Mouse (Mus musculus) neural tube, embryonic 11.5 days (tissue): ENCODE measurements around the gene Fgd4. TPM values are rescaled to one million over a fixed set of nuclear protein-coding genes. Genes with fewer than 3 reads are reported as not detected.
"Not testable (repeated sequence)": the region's sequence is repeated elsewhere in the genome, so short reads cannot be mapped to it uniquely, and the experiment has no call there.

Source experiments
- ATAC-seq: fragments of 200-750 bp; cut with Nextera tagmentation; 2 replicates; pipeline ENCODE4 v1.8.0; 2017; ENCODE audit warnings: moderate number of reproducible peaks, mild to moderate bottlenecking, moderate TSS enrichment, moderate library complexity; ENCODE audit not compliant: insufficient read depth, low FRiP score, low TSS enrichment
- DNase-seq: peaks from one replicate; pipeline ENCODE4 v3.0.0-alpha.2; 2015; ENCODE audit warnings: low spot score
- H3K27ac ChIP-seq: fragments of 300-500 bp; sonication (generic); 2 replicates; pipeline ENCODE4 v1.5.1; 2014; ENCODE audit warnings: low read depth, mild to moderate bottlenecking, low read length
- H3K27me3 ChIP-seq: fragments of 300-500 bp; sonication (generic); 2 replicates; pipeline ENCODE4 v1.6.1; 2014; ENCODE audit warnings: mild to moderate bottlenecking, low read length, mixed read lengths; ENCODE audit not compliant: control insufficient read depth, insufficient read depth
- H3K36me3 ChIP-seq: fragments of 300-500 bp; sonication (generic); 2 replicates; pipeline ENCODE4 v1.6.1; 2014; ENCODE audit warnings: mild to moderate bottlenecking, low read length, moderate library complexity, mixed read lengths; ENCODE audit not compliant: control insufficient read depth, insufficient read depth
- H3K4me1 ChIP-seq: fragments of 300-500 bp; sonication (generic); 2 replicates; pipeline ENCODE4 v1.6.1; 2014; ENCODE audit warnings: low read length, mixed read lengths; ENCODE audit not compliant: control insufficient read depth, insufficient read depth
- H3K4me2 ChIP-seq: fragments of 300-500 bp; sonication (generic); 2 replicates; pipeline ENCODE4 v1.6.1; 2014; ENCODE audit warnings: low read depth, mild to moderate bottlenecking, moderate library complexity
- H3K4me3 ChIP-seq: fragments of 300-500 bp; sonication (generic); 2 replicates; pipeline ENCODE4 v1.5.1; 2014; ENCODE audit warnings: low read depth, low read length
- H3K9ac ChIP-seq: fragments of 300-500 bp; sonication (generic); 2 replicates; pipeline ENCODE4 v1.6.1; 2014; ENCODE audit warnings: mild to moderate bottlenecking, low read length
- H3K9me3 ChIP-seq: fragments of 300-500 bp; sonication (generic); 2 replicates; pipeline ENCODE4 v1.6.1; 2016; ENCODE audit warnings: low read length; ENCODE audit not compliant: control insufficient read depth
- WGBS: fragments of 180-500 bp; shearing (Covaris S2); extraction: QIAGEN DNeasy Blood & Tissue Kit; methylation state at CpG from one replicate; pipeline ENCODE4 v1.1.7; 2014; 5-methylcytosine and 5-hydroxymethylcytosine counted together
- polyA plus RNA-seq: library from polyadenylated mRNA; unstranded; fragments of >200 nt; fragmentation: Nextera tagmentation; extraction: Ambion mirVana; gene quantifications from 2 replicates; pipeline ENCODE4 v1.2.1, GENCODE M21; 2014

The Fgd4 gene
- polyA plus RNA-seq, 1 experiment from 2014 or later: 18.9 TPM

- WGBS: 90% methylated on average over 4 of the region's 4 CpGs
- no peaks in the 10 kb centered on the region for H3K4me1 ChIP-seq
- H3K9ac ChIP-seq: no peak overlapping the region
- H3K27me3 ChIP-seq: no peaks in the 10 kb centered on the region
- ATAC-seq (no peak), DNase-seq (no peak)
- no peak overlapping the region for H3K4me3 ChIP-seq
- no peak overlapping the region for H3K4me2 ChIP-seq
- no peak overlapping the region for H3K27ac ChIP-seq
- H3K36me3 ChIP-seq: no peaks in the 10 kb centered on the region; the same call in 1 of the 2 replicates
- no peaks in the 10 kb centered on the region for H3K9me3 ChIP-seq
Measured at GRCm38 (mm10) chr16:16484601-16485000, 115.7 kb downstream of the Fgd4 start.

GRCm38 (mm10) chr16:16473451-16473850 is 126.9 kb downstream of the Fgd4 start:
- not testable (repeated sequence) for H3K27me3 ChIP-seq, H3K4me1 ChIP-seq, H3K36me3 ChIP-seq, DNase-seq, H3K4me2 ChIP-seq, H3K9me3 ChIP-seq, H3K9ac ChIP-seq, H3K27ac ChIP-seq, H3K4me3 ChIP-seq, ATAC-seq
- WGBS: 92% methylated on average over 10 of the region's 10 CpGs

GRCm38 (mm10) chr16:16450021-16450420 is 150.3 kb downstream of the Fgd4 start:
- ATAC-seq: no peak
- H3K4me3 ChIP-seq: no peak overlapping the region

GRCm38 (mm10) chr16:16438436-16438835 is 161.9 kb downstream of the Fgd4 start:
- WGBS: 54% methylated on average over 1 of the region's 1 CpGs
- no peak overlapping the region for H3K4me3 ChIP-seq

More at GRCm38 (mm10) chr16:16450021-16450420, 150.3 kb downstream of the Fgd4 start:
- Histone ChIP-seq H3K9ac (no peak overlapping the region), H3K27ac (no peak overlapping the region), H3K4me1 (no peaks in the 10 kb centered on the region), H3K36me3 (no peaks in the 10 kb centered on the region; the same call in 1 of the 2 replicates), H3K4me2 (no peak overlapping the region), H3K27me3 (no peaks in the 10 kb centered on the region), H3K9me3 (no peaks in the 10 kb centered on the region)
- no peak for DNase-seq
- WGBS: 77% methylated on average over 1 of the region's 1 CpGs

GRCm38 (mm10) chr16:16422456-16422855 is 177.9 kb downstream of the Fgd4 start:
- ATAC-seq: no peak
- H3K27ac ChIP-seq: no peak overlapping the region
- H3K4me1 ChIP-seq: no peaks in the 10 kb centered on the region
- WGBS: 86% methylated on average over 2 of the region's 2 CpGs
- H3K36me3 ChIP-seq: no peaks in the 10 kb centered on the region
- H3K4me2 ChIP-seq: no peak overlapping the region
- no peak overlapping the region for H3K4me3 ChIP-seq
- no peak overlapping the region for H3K9ac ChIP-seq
- no peaks in the 10 kb centered on the region for H3K27me3 ChIP-seq
- DNase-seq: no peak
- H3K9me3 ChIP-seq: no peaks in the 10 kb centered on the region

More at GRCm38 (mm10) chr16:16438436-16438835, 161.9 kb downstream of the Fgd4 start:
- DNase-seq (no peak), ATAC-seq (no peak)
- peaks cover 4% of the 10 kb centered on the region; the same call in 1 of the 2 replicates for H3K36me3 ChIP-seq
- no peaks in the 10 kb centered on the region for H3K4me1 ChIP-seq
- no peak overlapping the region for H3K27ac ChIP-seq
- H3K27me3 ChIP-seq: no peaks in the 10 kb centered on the region
- no peaks in the 10 kb centered on the region for H3K9me3 ChIP-seq
- no peak overlapping the region for H3K9ac ChIP-seq
- H3K4me2 ChIP-seq: no peak overlapping the region

GRCm38 (mm10) chr16:16367217-16367616 is 233.1 kb downstream of the Fgd4 start:
- H3K27me3 ChIP-seq, DNase-seq, H3K4me1 ChIP-seq, H3K4me3 ChIP-seq, H3K27ac ChIP-seq, ATAC-seq, H3K9me3 ChIP-seq, H3K4me2 ChIP-seq, H3K9ac ChIP-seq, H3K36me3 ChIP-seq: not testable (repeated sequence)
- WGBS: 70% methylated on average over 8 of the region's 9 CpGs

Other genes with a start within 250 kb of the Fgd4 start
- 74.1 and 80.9 TPM in 2 replicates for gene Dnm1l, start 241.6 kb downstream of the Fgd4 start, polyA plus RNA-seq
- gene Olfr19, start 75.9 kb upstream of the Fgd4 start, polyA plus RNA-seq: not detected in 2 replicates
- gene Spag6l, start 228.9 kb upstream of the Fgd4 start, polyA plus RNA-seq: 1.2 and 1.7 TPM in 2 replicates